In the genomic region with DNA sequence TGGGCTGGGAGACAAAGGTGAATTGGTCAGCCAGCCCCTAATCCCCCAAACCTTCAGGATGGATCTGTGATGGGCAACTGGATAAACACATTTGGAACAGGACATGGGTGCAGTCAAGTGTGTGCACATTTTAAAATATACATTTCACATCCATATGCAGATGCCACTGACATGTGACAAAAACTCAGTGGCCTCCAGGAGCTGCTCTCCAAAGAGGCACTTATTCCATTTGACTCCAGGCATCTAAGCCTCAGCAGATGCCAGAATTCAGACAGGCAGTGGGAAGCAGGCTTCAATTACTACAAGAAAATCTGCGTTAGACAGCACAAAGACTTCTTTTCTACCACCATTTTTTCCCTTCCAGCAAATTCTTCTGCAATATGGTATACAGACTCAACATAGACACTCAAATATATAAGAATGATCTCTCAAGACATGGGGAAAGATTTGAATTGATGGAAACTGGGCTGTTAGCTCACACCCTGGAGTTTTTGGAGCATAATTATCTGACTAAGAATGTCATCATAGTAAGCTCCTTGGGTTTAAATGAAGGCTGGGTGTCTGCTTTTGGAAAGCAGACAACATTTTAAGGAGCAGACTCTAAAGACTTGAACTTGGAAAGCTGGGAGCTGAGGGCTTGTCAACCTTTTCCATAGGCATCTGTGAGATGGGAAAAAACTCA, we compare ENCODE assay signal across 23 mouse cellular contexts.
DNase-seq lines count a peak whose midpoint lies in the region; ATAC-seq and TF ChIP-seq lines count a peak whose summit lies in the region.
"Had no signal": no experiment of that assay in that cellular context is flagged by ENCODE, and none has a peak within 500 bp of the region (broad histone marks: within the 10 kb centered on the region; RNA-seq: fewer than 3 reads in every experiment).

No protein-coding gene starts in this region.

- H3K36me3 ChIP-seq in embryonic facial prominence, embryonic 14.5 days (ENCODE audit: control insufficient read depth, insufficient read depth, low read length): no peaks in the 10 kb centered on the region
- no peaks in the 10 kb centered on the region for H3K36me3 ChIP-seq in embryonic facial prominence, embryonic 10.5 days (replicated peaks)
- H3K36me3 ChIP-seq: embryonic facial prominence, embryonic 15.5 days; G1E; heart, embryonic 15.5 days; hindbrain, embryonic 13.5 days had no signal

- peak; percentile 29 for DNase-seq in embryonic facial prominence, embryonic 14.5 days (ENCODE audit: low spot score)
- no peak for DNase-seq in embryonic facial prominence, embryonic 10.5 days (ENCODE audit: low spot score)
- DNase-seq in left cerebral cortex, adult 2 months (ENCODE audit: extremely low spot score in 1 of 2, low spot score in 2 of 2): no peak
- no peak for DNase-seq in left cerebral cortex, adult 8-10 months (ENCODE audit: low spot score in 2 of 2)
- DNase-seq in Muller cell, postnatal 12 days (ENCODE audit: inconsistent ontology term): peak; percentile 5
- DNase-seq in retina, postnatal 1 day: peak; percentile 71
- DNase-seq in kidney, postnatal 36 days: no peak
- DNase-seq: adrenal gland, postnatal 10 days; B cell, adult 2 months; cerebellum, adult 18-20 months; cerebellum, adult 9-11 months; cerebellum, postnatal 36 days; gastrocnemius, postnatal 14 days; heart, adult 2 months; heart, postnatal 14 days had no signal

- TF ChIP-seq CTCF in left cerebral cortex, adult 2 months (IDR thresholded peaks at IDR 0.05): no peak

- 38% methylated on average over 1 of the region's 1 CpGs for WGBS in embryonic facial prominence, embryonic 14.5 days
- WGBS in embryonic facial prominence, embryonic 10.5 days: 59% methylated on average over 1 of the region's 1 CpGs

- H3K4me1 ChIP-seq in embryonic facial prominence, embryonic 14.5 days (ENCODE audit: control insufficient read depth, insufficient read depth, low read length): no peaks in the 10 kb centered on the region
- no peaks in the 10 kb centered on the region for H3K4me1 ChIP-seq in embryonic facial prominence, embryonic 10.5 days
- H3K4me1 ChIP-seq: embryonic facial prominence, embryonic 15.5 days; heart, embryonic 15.5 days had no signal

- H3K27me3 ChIP-seq in embryonic facial prominence, embryonic 14.5 days (replicated peaks; ENCODE audit: control insufficient read depth, insufficient read depth, low read length): no peaks in the 10 kb centered on the region
- no peaks in the 10 kb centered on the region for H3K27me3 ChIP-seq in embryonic facial prominence, embryonic 10.5 days (replicated peaks; ENCODE audit: low read depth, poor library complexity, severe bottlenecking)
- H3K27me3 ChIP-seq: embryonic facial prominence, embryonic 15.5 days; heart, embryonic 15.5 days; hindbrain, embryonic 13.5 days had no signal

- no peak overlapping the region for H3K9ac ChIP-seq in embryonic facial prominence, embryonic 14.5 days (ENCODE audit: low read depth, low read length)
- H3K9ac ChIP-seq: embryonic facial prominence, embryonic 15.5 days; heart, embryonic 15.5 days; hindbrain, embryonic 13.5 days had no signal

- H3K9me3 ChIP-seq in embryonic facial prominence, embryonic 14.5 days (ENCODE audit: control insufficient read depth, low read length): no peaks in the 10 kb centered on the region
- H3K9me3 ChIP-seq in embryonic facial prominence, embryonic 10.5 days: no peaks in the 10 kb centered on the region
- H3K9me3 ChIP-seq: embryonic facial prominence, embryonic 15.5 days; heart, embryonic 15.5 days; hindbrain, embryonic 13.5 days had no signal

- ATAC-seq in embryonic facial prominence, embryonic 14.5 days (ENCODE audit: low read depth): no peak
- ATAC-seq: CD4-positive, CD25-positive, alpha-beta regulatory T cell, adult 4 months; hindbrain, postnatal 0 days had no signal

- H3K4me2 ChIP-seq in embryonic facial prominence, embryonic 14.5 days (ENCODE audit: low read depth, low read length): no peak overlapping the region
- H3K4me2 ChIP-seq: embryonic facial prominence, embryonic 15.5 days; heart, embryonic 11.5 days; heart, embryonic 15.5 days; hindbrain, embryonic 13.5 days had no signal

- H3K4me3 ChIP-seq in embryonic facial prominence, embryonic 14.5 days (ENCODE audit: low read depth, low read length): no peak overlapping the region
- H3K4me3 ChIP-seq in embryonic facial prominence, embryonic 10.5 days: no peak overlapping the region
- no peak overlapping the region for H3K4me3 ChIP-seq in left cerebral cortex, adult 2 months
- H3K4me3 ChIP-seq: embryonic facial prominence, embryonic 15.5 days; erythroblast, embryonic 14.5 days; heart, adult 2 months; heart, embryonic 15.5 days; hindbrain, embryonic 13.5 days had no signal

- intact Hi-C loops in left cerebral cortex, adult 2 months (cut with DNase I): no loop called here

- H3K27ac ChIP-seq in embryonic facial prominence, embryonic 14.5 days (replicated peaks; ENCODE audit: low read depth, low read length): no peak overlapping the region
- H3K27ac ChIP-seq in embryonic facial prominence, embryonic 10.5 days (replicated peaks): no peak overlapping the region
- H3K27ac ChIP-seq in left cerebral cortex, adult 2 months: peak overlapping the region; percentile 44; the same call in 1 of the 2 replicates
- H3K27ac ChIP-seq: embryonic facial prominence, embryonic 15.5 days; heart, adult 2 months; heart, embryonic 15.5 days; hindbrain, embryonic 13.5 days; hindbrain, postnatal 0 days had no signal

Comparison
In these comparisons a context has a peak if more than half of its experiments do, and no peak if none do; other contexts are left out.
1. DNase-seq: peak in embryonic facial prominence, embryonic 14.5 days (single experiment), Muller cell, postnatal 12 days (single experiment) and retina, postnatal 1 day (single experiment); none in embryonic facial prominence, embryonic 10.5 days (single experiment), left cerebral cortex, adult 2 months (0 of 2), left cerebral cortex, adult 8-10 months (0 of 2) and kidney, postnatal 36 days (0 of 2).